Mouse (Mus musculus): ENCODE data around the gene Mroh9. TPM values are rescaled to one million over a fixed set of nuclear protein-coding genes. Genes with fewer than 3 reads are reported as not detected.

Mroh9 gene
- total and polyA plus RNA-seq, 3 experiments = not detected

DNA sequence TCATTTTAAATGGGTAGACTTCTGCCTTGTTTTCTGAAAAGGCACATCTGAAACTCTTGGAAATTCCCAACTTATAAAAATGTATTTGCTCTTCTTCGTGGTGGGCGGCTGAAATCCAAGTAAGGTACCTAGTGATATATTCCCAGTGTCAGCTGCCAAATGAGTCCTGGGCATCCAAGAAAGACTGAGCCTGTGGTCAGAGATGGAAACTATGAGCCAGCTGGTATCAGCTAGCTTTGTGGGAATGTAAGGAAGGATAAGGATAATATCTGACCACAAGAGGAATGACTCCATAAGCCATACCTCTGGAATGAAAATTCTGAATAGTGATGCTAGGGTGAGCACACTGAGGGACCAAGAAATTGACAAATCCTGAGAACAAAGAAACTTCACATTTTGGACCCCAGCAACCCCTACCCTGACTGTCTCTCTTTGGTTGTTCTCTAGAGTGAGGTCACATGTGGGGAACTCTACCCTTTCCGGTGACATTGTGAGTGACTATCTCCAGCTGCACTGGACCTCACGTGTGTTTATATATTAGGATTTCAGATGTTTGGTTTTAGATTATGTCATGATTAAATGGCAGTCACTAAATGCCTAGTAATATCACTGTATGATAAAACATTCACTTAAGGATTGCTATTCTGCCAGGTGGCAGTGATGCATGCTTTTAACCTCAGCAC, 27.2 kb upstream of the Mroh9 start:
- Histone ChIP-seq H3K4me3 (replicated peaks in 1 of 3; ENCODE audit: low read depth in 2 of 3, low read length in 2 of 3, poor library complexity in 1 of 3) (no peak overlapping the region), H3K9me3 (replicated peaks; ENCODE audit: low read length) (no peaks in the 10 kb centered on the region), H3K36me3 (replicated peaks in 1 of 2; ENCODE audit: control insufficient read depth in 1 of 2, insufficient read depth in 1 of 2, low read length in 1 of 2) (no peaks in the 10 kb centered on the region), H3K27me3 (replicated peaks) (no peaks in the 10 kb centered on the region), H3K4me2 (ENCODE audit: insufficient read depth, low read depth, poor library complexity, severe bottlenecking) (no peak overlapping the region), H3K27ac (ENCODE audit: insufficient read depth, low read depth) (no peak overlapping the region), H3K79me2 (replicated peaks; ENCODE audit: control insufficient read depth, extremely low read depth, insufficient read depth, poor library complexity, severe bottlenecking) (no peaks in the 10 kb centered on the region), H3K4me1 (ENCODE audit: control insufficient read depth in 1 of 2, insufficient read depth in 2 of 2) (no peaks in the 10 kb centered on the region), H3K9ac (ENCODE audit: insufficient read depth, low read depth) (no peak overlapping the region)
- dilution Hi-C loops (cut with MboI; ENCODE audit: extremely low pct_ligation_motif_present, extremely low pct_unique_long_range_greater_than_20kb, low sequenced_read_pairs) (no loop called here), in situ Hi-C loops (cut with MboI; ENCODE audit: low pct_ligation_motif_present, low pct_unique_long_range_greater_than_20kb, low sequenced_read_pairs) (no loop called here)
- no peak for TF ChIP-seq JUND (conservative IDR thresholded peaks at IDR 0.05; ENCODE audit: low read depth, low read length)
- no peak for DNase-seq (ENCODE audit: extremely low read depth)

DNA sequence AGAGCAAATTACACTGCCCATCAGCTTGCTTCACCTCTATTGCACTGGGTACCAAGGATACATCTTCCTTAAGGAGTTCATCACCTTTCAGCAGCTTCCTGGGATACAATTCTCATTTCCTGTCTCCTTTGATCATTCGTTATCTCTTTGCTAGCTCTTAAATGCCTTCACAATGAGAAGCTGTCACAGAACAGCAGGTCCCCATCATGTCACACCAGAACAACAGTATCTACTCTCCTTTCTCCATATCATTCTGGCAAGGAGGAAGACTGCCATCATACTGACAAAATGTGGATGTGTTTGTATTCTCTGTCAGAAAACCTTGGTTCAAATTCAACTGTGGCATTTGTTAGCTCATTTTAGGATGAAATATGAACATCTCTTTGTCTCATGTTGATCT, 19.5 kb upstream of the Mroh9 start:
- Histone ChIP-seq H3K27me3 (replicated peaks) (no peaks in the 10 kb centered on the region), H3K9me3 (replicated peaks; ENCODE audit: low read length) (no peaks in the 10 kb centered on the region), H3K4me1 (ENCODE audit: control insufficient read depth in 1 of 2, insufficient read depth in 2 of 2) (no peaks in the 10 kb centered on the region), H3K9ac (ENCODE audit: insufficient read depth, low read depth) (no peak overlapping the region), H3K27ac (ENCODE audit: insufficient read depth, low read depth) (no peak overlapping the region), H3K36me3 (replicated peaks in 1 of 2; ENCODE audit: control insufficient read depth in 1 of 2, insufficient read depth in 1 of 2, low read length in 1 of 2) (no peaks in the 10 kb centered on the region), H3K4me3 (replicated peaks in 1 of 3; ENCODE audit: low read depth in 2 of 3, low read length in 2 of 3, poor library complexity in 1 of 3) (no peak overlapping the region), H3K79me2 (replicated peaks; ENCODE audit: control insufficient read depth, extremely low read depth, insufficient read depth, poor library complexity, severe bottlenecking) (no peaks in the 10 kb centered on the region), H3K4me2 (ENCODE audit: insufficient read depth, low read depth, poor library complexity, severe bottlenecking) (no peak overlapping the region)
- DNase-seq (ENCODE audit: extremely low read depth) = no peak
- dilution Hi-C loops (cut with MboI; ENCODE audit: extremely low pct_ligation_motif_present, extremely low pct_unique_long_range_greater_than_20kb, low sequenced_read_pairs) (no loop called here), in situ Hi-C loops (cut with MboI; ENCODE audit: low pct_ligation_motif_present, low pct_unique_long_range_greater_than_20kb, low sequenced_read_pairs) (no loop called here)
- TF ChIP-seq BHLHE40 (IDR thresholded peaks at IDR 0.05; ENCODE audit: low read depth, low read length) (no peak), E2F4 (IDR thresholded peaks at IDR 0.05; ENCODE audit: insufficient replicate concordance, low read depth, low read length) (no peak), MYC (IDR thresholded peaks at IDR 0.05; ENCODE audit: low read depth, low read length) (no peak), UBTF (IDR thresholded peaks at IDR 0.05; ENCODE audit: low read depth, low read length) (no peak)

DNA sequence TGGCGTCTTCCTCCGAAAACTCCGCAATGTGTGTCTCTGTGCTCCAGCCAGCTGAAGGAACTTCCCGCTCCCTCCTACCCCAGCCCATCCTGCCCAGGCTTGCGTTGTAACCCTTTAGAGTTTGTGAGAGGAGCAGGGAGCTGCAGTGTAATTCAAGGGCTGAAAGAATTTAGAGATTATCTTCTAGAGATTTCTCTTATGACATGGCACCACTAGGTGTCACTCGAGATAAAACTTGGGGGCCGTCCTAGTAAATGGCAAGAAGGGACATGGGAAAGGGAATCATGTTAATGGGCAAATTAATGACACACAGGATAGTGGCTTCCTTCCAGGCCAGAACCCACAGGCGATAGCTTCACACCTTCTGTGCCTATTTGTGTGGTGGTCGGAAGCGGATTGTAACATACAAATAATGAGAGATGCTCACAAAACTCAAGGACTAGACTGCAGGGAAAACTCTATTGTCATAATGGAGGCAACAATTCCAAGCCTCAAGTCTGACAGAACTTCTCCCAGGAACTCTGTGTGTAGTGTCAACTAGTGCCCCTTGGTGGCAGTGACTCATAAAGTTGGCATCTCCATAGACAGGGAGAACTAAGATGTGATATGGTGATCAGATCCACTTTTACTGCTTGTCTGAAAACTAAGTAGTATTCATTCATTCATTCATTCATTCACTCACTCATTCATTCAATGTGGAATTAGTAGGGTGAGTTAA, 6.1 kb upstream of the Mroh9 start:
- no peak overlapping the region for H3K27ac ChIP-seq (ENCODE audit: insufficient read depth, low read depth)
- peak; percentile 48 for TF ChIP-seq SMC3 (IDR thresholded peaks at IDR 0.05; ENCODE audit: low read depth, low read length)
- TF ChIP-seq MAX (IDR thresholded peaks at IDR 0.05; ENCODE audit: low read length) = no peak
- no peak for TF ChIP-seq EP300 (IDR thresholded peaks at IDR 0.05; ENCODE audit: low read length)
- no peak for TF ChIP-seq SIN3A (IDR thresholded peaks at IDR 0.05; ENCODE audit: low read length)
- peak; percentile 59 for TF ChIP-seq RAD21 (IDR thresholded peaks at IDR 0.05; ENCODE audit: low read depth, low read length)
- peak; percentile 35 to 65; a peak in 2 of 4 replicates for TF ChIP-seq CTCF (conservative IDR thresholded peaks at IDR 0.05 in 1 of 2, IDR thresholded peaks at IDR 0.05 in 1 of 2; ENCODE audit: low read depth in 2 of 2, low read length in 2 of 2)
- no peak for TF ChIP-seq MYC (IDR thresholded peaks at IDR 0.05; ENCODE audit: low read depth, low read length)
- no peak for TF ChIP-seq MAZ (IDR thresholded peaks at IDR 0.05; ENCODE audit: low read depth, low read length)
- no peak for TF ChIP-seq KAT2A (IDR thresholded peaks at IDR 0.05; ENCODE audit: insufficient replicate concordance, low read length)
- no peak for TF ChIP-seq USF2 (conservative IDR thresholded peaks at IDR 0.05; ENCODE audit: low read depth, low read length)
- no peak for TF ChIP-seq BHLHE40 (IDR thresholded peaks at IDR 0.05; ENCODE audit: low read depth, low read length)
- H3K79me2 ChIP-seq (replicated peaks; ENCODE audit: control insufficient read depth, extremely low read depth, insufficient read depth, poor library complexity, severe bottlenecking) = no peaks in the 10 kb centered on the region
- no peak overlapping the region for H3K4me2 ChIP-seq (ENCODE audit: insufficient read depth, low read depth, poor library complexity, severe bottlenecking)
- no peaks in the 10 kb centered on the region for H3K36me3 ChIP-seq (replicated peaks in 1 of 2; ENCODE audit: control insufficient read depth in 1 of 2, insufficient read depth in 1 of 2, low read length in 1 of 2)
- dilution Hi-C loops (cut with MboI; ENCODE audit: extremely low pct_ligation_motif_present, extremely low pct_unique_long_range_greater_than_20kb, low sequenced_read_pairs) (no loop called here), in situ Hi-C loops (cut with MboI; ENCODE audit: low pct_ligation_motif_present, low pct_unique_long_range_greater_than_20kb, low sequenced_read_pairs) (no loop called here)
- no peak overlapping the region for H3K4me3 ChIP-seq (replicated peaks in 1 of 3; ENCODE audit: low read depth in 2 of 3, low read length in 2 of 3, poor library complexity in 1 of 3)
- no peaks in the 10 kb centered on the region for H3K27me3 ChIP-seq (replicated peaks)
- H3K9ac ChIP-seq (ENCODE audit: insufficient read depth, low read depth) = no peak overlapping the region
- no peaks in the 10 kb centered on the region for H3K9me3 ChIP-seq (replicated peaks; ENCODE audit: low read length)
- no peaks in the 10 kb centered on the region for H3K4me1 ChIP-seq (ENCODE audit: control insufficient read depth in 1 of 2, insufficient read depth in 2 of 2)
- peak; percentile 33 for DNase-seq (ENCODE audit: extremely low read depth)
